Mouse (Mus musculus) ES-E14 (cell line): Measurements from ENCODE around the gene Wdcp. TPM values are rescaled to one million over a fixed set of nuclear protein-coding genes. Genes with fewer than 3 reads are reported as not detected.
A peak's percentile ranks its signal among the peaks of the same experiment; 100 is the strongest.

Experiments
- DNase-seq: peaks from one replicate; pipeline ENCODE4 v3.0.0-alpha.2; 2013; ENCODE audit warnings: low read depth, low spot score
- H3K27ac ChIP-seq: 2 replicates; pipeline ENCODE4 v1.5.1; 2012; ENCODE audit warnings: low read depth, mild to moderate bottlenecking, low read length, moderate library complexity, mixed read lengths; ENCODE audit not compliant: poor library complexity, insufficient read depth, severe bottlenecking
- H3K36me3 ChIP-seq: 2 replicates; pipeline ENCODE4 v1.6.1; 2012; ENCODE audit warnings: mild to moderate bottlenecking, low read length, moderate library complexity, mixed read lengths; ENCODE audit not compliant: control insufficient read depth, poor library complexity, insufficient read depth, severe bottlenecking
- H3K4me1 ChIP-seq, 2 experiments: fragments of 150-350 bp in 1 of 2; sonication (generic) in 1 of 2; 2 replicates each; pipeline ENCODE4 v1.6.1; 2012; ENCODE audit warnings: low read length in 2 of 2, mild to moderate bottlenecking in 1 of 2, mixed read lengths in 1 of 2; ENCODE audit not compliant: control insufficient read depth in 2 of 2, insufficient read depth in 2 of 2, poor library complexity in 1 of 2
- H3K4me3 ChIP-seq, 2 experiments: fragments of 150-350 bp in 1 of 2; sonication (generic) in 1 of 2; 2 replicates each; pipeline ENCODE4 v1.5.1; 2012; ENCODE audit warnings: low read length in 2 of 2, low read depth in 1 of 2, mild to moderate bottlenecking in 1 of 2, mixed read lengths in 1 of 2; ENCODE audit not compliant: insufficient read depth in 1 of 2, poor library complexity in 1 of 2, severe bottlenecking in 1 of 2
- H3K9ac ChIP-seq: 2 replicates; pipeline ENCODE4 v1.6.1; 2012; ENCODE audit warnings: low read depth, mild to moderate bottlenecking, low read length, mixed read lengths; ENCODE audit not compliant: poor library complexity, insufficient read depth, severe bottlenecking
- H3K9me3 ChIP-seq: fragments of 150-350 bp; sonication (generic); 2 replicates; pipeline ENCODE4 v1.6.1; 2012; ENCODE audit warnings: low read depth, mild to moderate bottlenecking, low read length; ENCODE audit not compliant: control insufficient read depth, insufficient read depth
- CHD2 ChIP-seq: IDR thresholded peaks from 2 replicates; pipeline ENCODE4 v1.6.1; 2014; ENCODE audit warnings: mild to moderate bottlenecking, low read depth, low read length, inconsistent platforms
- HCFC1 ChIP-seq: IDR thresholded peaks from 2 replicates; pipeline ENCODE4 v1.6.1; 2012; ENCODE audit warnings: low read length, inconsistent platforms, borderline replicate concordance; ENCODE audit not compliant: insufficient read depth
- MAFK ChIP-seq: IDR thresholded peaks from 2 replicates; pipeline ENCODE4 v1.6.1; 2014; ENCODE audit warnings: mild to moderate bottlenecking, low read depth, low read length, inconsistent platforms; ENCODE audit not compliant: insufficient read depth
- ZC3H11A ChIP-seq: IDR thresholded peaks from 2 replicates; pipeline ENCODE4 v1.6.1; 2012; ENCODE audit warnings: low read depth, mild to moderate bottlenecking, inconsistent platforms, low read length, borderline replicate concordance
- ZNF384 ChIP-seq: IDR thresholded peaks from 2 replicates; pipeline ENCODE4 v1.6.1; 2012; ENCODE audit warnings: low read depth, low read length, inconsistent platforms
- in situ Hi-C, 2 experiments: fragments of 600-800 bp; cut with MboI; formaldehyde crosslinking; loops; one replicate each; pipeline ENCODE4 v1.15.1; 2025; ENCODE audit warnings: low sequenced_read_pairs in 2 of 2, inconsistent platforms in 1 of 2; ENCODE audit not compliant: unreplicated experiment in 2 of 2
- total RNA-seq: library from RNA; depleted of rRNA; stranded (reverse); fragments of 300-350 nt; gene quantifications from 2 replicates; pipeline ENCODE4 v1.2.3, GENCODE M21; 2012

Wdcp gene
- total RNA-seq, 1 experiment, result 19.5 TPM

- peaks cover 17% of the 10 kb centered on the region for H3K36me3 ChIP-seq
- H3K27ac ChIP-seq, result no peak overlapping the region
- DNase-seq, result no peak
- H3K4me3 ChIP-seq, result no peak overlapping the region
- in situ Hi-C loops, result no loop called here
- H3K9ac ChIP-seq, result no peak overlapping the region
- H3K9me3 ChIP-seq, result no peaks in the 10 kb centered on the region
- H3K4me1 ChIP-seq, result peaks cover 2% of the 10 kb centered on the region in 2 experiments; a peak in 2 of 4 replicates
- no peak for TF ChIP-seq ZNF384
- no peak for TF ChIP-seq ZC3H11A
- TF ChIP-seq CHD2, result no peak
- TF ChIP-seq HCFC1, result no peak
- TF ChIP-seq MAFK, result no peak
Measured at GRCm38 (mm10) chr12:4889251-4889650, 46.1 kb downstream of the Wdcp start.

GRCm38 (mm10) chr12:4889891-4890290 lies 46.8 kb downstream of the Wdcp start:
- TF ChIP-seq MAFK, result no peak
- TF ChIP-seq HCFC1, result no peak
- TF ChIP-seq ZNF384, result no peak
- TF ChIP-seq CHD2, result no peak
- no peak for TF ChIP-seq ZC3H11A
- H3K9ac ChIP-seq, result no peak overlapping the region
- no peaks in the 10 kb centered on the region for H3K9me3 ChIP-seq
- no peak for DNase-seq
- peaks cover 2% of the 10 kb centered on the region in 2 experiments; a peak in 2 of 4 replicates for H3K4me1 ChIP-seq
- no peak overlapping the region for H3K27ac ChIP-seq
- no peak overlapping the region for H3K4me3 ChIP-seq
- in situ Hi-C loops, result no loop called here
- peaks cover 17% of the 10 kb centered on the region for H3K36me3 ChIP-seq

DNA sequence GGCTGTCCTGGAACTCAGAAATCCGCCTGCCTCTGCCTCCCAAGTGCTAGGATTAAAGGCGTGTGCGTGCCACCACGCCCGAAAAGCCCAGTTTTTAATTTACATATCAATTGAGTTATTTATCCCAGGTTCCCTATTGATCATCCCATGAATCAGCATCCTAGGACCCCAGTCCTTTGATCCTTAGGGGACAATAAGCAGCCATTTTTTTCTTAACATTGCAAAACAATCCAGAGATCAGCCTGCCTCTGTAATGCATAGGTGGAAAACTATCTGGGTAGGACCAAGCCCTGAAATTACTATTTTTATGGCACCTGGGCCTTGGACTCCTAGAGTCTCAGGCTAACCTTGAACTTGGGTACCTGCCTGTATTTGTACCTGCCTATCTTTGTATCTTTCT lies 54.9 kb downstream of the Wdcp start:
- Histone ChIP-seq H3K36me3 (peaks cover 2% of the 10 kb centered on the region; the same call in 1 of the 2 replicates), H3K9me3 (no peaks in the 10 kb centered on the region), H3K4me1 (peaks cover 2 to 4% of the 10 kb centered on the region in 2 experiments; a peak in 2 of 4 replicates), H3K27ac (peak overlapping the region; percentile 94; the same call in 1 of the 2 replicates), H3K9ac (no peak overlapping the region), H3K4me3 (no peak overlapping the region)
- in situ Hi-C loops, result no loop called here
- TF ChIP-seq CHD2, result peak; percentile 54; the same call in 1 of the 2 replicates
- TF ChIP-seq ZNF384, result peak; percentile 74; the same call in 1 of the 2 replicates
- no peak for TF ChIP-seq HCFC1
- TF ChIP-seq MAFK, result peak; percentile 90
- no peak for TF ChIP-seq ZC3H11A
- no peak for DNase-seq

DNA sequence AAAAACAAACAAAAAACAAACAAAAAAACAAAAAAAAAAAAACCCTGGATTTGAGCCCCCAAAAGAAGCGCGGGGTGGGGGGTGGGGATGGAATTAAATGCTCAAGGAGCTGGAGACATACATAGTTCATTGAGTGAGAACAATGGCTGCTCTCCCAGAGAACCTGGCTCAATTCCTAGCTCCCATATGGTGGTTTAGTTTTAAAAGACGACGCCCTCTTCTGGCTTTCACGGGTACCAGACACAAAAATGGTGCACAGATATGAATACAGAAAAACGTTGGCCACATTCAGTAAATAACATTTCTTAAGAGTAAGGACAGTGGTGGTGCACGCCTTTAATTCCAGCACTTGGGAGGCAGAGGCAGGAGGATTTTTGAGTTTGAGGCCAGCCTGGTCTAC lies 62.8 kb downstream of the Wdcp start:
- Histone ChIP-seq H3K9me3 (no peaks in the 10 kb centered on the region), H3K36me3 (no peaks in the 10 kb centered on the region; the same call in 1 of the 2 replicates), H3K27ac (no peak overlapping the region; the same call in 1 of the 2 replicates), H3K4me3 (peak overlapping the region; percentile 66 to 80; a peak in 3 of 4 replicates), H3K4me1 (peaks cover 5 to 8% of the 10 kb centered on the region in 2 experiments), H3K9ac (peak overlapping the region; percentile 46; the same call in 1 of the 2 replicates)
- TF ChIP-seq MAFK, result no peak
- no peak for TF ChIP-seq HCFC1
- no peak for TF ChIP-seq CHD2
- no peak for TF ChIP-seq ZNF384
- no peak for TF ChIP-seq ZC3H11A
- no peak for DNase-seq
- in situ Hi-C loops, result no loop called here

DNA sequence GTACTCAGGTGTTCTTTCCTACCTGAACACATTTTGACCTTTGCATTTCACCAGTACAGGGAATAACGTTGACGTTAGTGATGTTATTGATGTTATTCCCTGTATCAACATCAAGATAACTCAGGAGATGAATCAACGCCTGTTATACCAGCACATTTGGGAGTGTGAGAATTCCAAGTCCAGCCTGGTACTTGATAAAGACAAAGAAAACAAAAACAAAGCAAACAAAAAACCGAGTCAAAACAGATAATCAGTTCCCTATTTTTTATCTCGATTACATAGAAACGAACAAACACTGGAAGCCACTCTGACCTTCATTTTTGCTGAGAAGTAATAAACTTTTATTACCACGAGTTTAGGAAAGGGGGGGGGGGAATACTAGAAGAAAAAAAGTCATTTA lies 63.4 kb downstream of the Wdcp start:
- peak overlapping the region; percentile 66 to 80 for H3K4me3 ChIP-seq
- in situ Hi-C loops, result no loop called here
- peak overlapping the region; percentile 98; the same call in 1 of the 2 replicates for H3K27ac ChIP-seq
- H3K36me3 ChIP-seq, result no peaks in the 10 kb centered on the region; the same call in 1 of the 2 replicates
- DNase-seq, result no peak
- peak overlapping the region; percentile 86; the same call in 1 of the 2 replicates for H3K9ac ChIP-seq
- H3K9me3 ChIP-seq, result no peaks in the 10 kb centered on the region
- H3K4me1 ChIP-seq, result peaks cover 5 to 8% of the 10 kb centered on the region in 2 experiments
- TF ChIP-seq ZC3H11A (no peak), CHD2 (no peak), HCFC1 (no peak), ZNF384 (no peak), MAFK (no peak)
